Mouse (Mus musculus) neural tube, embryonic 10.5 days (tissue): ENCODE data around the gene Syngr2.
"Not testable (repeated sequence)": the region's sequence is repeated elsewhere in the genome, so short reads cannot be mapped to it uniquely, and the experiment has no call there.

Experiments
- DNase-seq: peaks from one replicate; pipeline ENCODE4 v3.0.0-alpha.2; 2017; ENCODE audit warnings: low spot score; ENCODE audit errors: extremely low spot score

The Syngr2 gene

DNA sequence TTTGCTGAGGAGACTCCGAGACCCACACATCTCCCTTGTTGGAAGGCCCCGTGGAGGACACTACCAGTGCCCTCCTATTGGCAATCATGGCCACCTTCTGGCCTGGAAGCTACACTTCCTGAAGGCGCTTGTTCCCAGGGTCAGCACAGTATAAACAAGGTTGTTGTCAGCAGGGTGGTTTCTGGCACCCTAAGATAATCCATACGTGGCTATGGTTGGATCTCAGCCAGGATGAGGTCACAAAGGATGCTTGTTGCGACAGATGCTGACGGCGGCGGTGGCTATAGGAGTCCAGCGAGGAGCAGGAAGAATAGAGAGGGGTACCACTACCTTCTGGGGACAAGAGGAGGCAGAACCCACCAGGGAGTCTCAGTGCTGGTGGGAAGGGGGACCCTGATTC is 20.9 kb downstream of the Syngr2 start:
- DNase-seq, result no peak

DNA sequence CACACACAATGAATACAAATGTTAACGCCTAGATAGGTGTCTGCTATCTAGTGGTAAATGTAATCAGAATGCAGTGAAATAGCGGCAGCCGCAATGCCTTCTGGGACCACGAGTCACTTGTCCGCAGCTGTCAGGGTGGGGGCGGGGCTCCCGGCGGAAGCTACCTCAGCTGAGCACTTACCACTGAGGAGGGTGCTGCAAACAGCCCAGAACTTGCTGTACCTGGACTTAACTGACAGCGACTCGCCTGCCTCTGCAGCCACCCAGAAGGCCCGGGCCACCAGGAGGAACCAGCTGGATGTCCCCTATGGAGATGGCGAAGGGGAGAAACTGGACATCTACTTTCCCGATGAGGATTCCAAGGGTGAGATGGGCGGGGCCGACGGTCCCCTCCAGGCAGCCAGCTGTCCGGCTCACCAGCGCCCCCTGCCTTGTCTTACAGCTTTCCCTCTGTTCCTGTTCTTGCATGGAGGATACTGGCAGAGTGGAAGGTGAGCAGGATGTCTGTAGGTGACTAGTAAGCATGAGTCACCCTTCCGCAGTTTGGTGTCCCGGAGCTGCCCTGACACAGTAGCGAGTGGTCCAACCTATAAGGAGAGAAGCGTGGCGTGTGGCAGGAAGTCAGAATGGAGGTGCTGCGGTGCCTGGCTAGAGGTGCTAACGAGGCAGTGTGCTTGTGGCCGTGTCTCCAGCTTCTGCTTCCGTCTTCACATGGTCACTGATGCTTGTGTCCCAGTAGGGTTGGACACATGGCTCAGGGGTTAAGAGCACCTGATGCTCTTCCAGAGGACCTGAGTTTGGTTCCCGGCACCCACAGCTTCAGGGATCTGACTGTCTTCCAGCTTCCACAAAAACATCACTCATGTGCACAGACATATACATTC is 22.9 kb downstream of the Syngr2 start:
- peak; percentile 86 for DNase-seq

DNA sequence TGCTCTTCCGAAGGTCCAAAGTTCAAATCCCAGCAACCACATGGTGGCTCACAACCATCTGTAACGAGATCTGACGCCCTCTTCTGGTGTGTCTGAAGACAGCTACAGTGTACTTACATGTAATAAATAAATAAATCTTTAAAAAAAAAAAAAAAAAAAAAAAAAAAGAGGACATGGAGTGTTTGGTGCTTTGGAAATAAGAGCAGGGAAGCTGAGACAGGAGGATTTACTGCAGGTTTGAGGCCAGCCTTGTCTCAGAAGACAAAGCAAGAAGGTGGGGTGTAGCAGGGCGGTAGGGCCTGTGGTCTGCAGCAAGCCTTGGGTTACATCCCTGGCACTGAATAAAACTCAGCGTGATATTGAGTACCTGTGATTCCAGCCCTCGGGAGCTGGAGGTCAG is 24.0 kb downstream of the Syngr2 start:
- DNase-seq, result not testable (repeated sequence)

DNA sequence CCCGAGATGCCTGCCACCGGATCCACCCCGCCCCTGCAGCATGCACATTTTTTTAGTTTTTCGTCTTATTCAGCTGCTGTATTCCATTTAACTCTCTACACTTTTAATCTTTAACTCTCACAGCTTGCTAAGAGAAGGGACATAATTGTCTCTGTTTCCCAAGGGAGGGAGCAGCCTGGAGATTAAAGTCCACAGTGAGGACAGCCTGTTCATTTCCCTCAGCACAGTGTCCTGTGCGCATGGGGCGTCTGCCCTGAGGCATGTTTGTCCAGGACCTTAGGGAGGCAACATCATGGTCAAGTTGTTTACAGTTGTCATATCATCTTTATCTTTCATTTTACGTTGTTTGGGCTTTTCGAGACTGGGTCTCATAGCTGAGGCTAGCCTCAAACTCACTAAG is 24.6 kb downstream of the Syngr2 start:
- DNase-seq, result no peak

DNA sequence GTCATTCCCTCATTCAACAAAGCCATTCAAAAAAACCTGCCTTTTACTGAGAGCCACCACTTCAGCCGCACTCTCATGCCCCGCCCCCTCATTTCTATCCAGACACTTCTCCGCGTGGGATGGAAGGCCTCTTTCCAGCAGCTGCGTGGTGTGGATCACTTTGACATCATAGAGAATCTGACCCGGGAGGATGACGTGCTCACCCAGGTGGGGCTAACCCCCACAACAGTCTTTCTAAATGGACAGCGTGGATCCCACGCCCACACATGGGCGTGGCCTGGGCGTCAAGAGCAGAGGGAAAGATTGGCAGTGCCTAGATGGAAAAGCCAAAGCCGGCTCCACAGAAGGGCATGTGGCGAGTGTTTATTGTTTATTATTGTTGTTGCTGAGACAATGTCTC is 26.8 kb downstream of the Syngr2 start:
- DNase-seq, result no peak

DNA sequence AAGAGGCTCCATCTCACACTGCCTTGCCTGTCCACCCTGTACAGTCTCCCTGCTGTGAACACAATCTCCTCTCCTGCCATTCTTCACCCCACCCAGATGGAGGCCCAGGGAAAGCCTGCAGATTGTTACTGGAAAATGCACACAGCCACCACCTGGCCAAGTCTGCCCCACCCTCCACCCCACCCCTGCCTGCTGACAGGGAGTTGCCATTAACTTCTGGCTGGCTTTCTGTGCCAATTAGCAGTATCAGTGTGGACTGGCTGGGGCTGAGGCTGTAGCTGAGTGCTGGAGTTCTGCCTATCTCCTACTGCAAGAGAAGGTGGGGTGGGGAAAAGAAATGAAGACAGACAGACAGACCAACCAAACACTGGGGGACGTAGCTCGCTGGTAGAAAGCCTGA is 29.1 kb downstream of the Syngr2 start:
- no peak for DNase-seq

DNA sequence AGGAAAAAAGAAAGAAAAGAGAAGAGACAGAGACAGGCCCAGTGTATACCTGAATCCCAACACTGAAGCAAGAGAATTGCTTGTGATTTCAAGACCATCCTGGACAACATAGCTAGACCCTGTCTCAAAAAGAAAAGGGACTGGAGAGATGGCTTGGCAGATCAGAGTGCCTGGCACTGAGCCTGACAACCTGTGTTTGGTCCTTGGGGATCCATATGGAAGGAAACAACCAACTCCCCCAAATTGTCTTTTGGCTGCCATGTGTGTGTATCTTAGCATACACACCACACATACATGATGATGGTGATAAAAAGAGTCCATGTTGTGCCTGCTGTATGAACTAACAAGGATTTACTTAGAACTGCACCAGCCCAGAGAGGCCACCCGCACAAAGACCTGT is 29.6 kb downstream of the Syngr2 start:
- no peak for DNase-seq

DNA sequence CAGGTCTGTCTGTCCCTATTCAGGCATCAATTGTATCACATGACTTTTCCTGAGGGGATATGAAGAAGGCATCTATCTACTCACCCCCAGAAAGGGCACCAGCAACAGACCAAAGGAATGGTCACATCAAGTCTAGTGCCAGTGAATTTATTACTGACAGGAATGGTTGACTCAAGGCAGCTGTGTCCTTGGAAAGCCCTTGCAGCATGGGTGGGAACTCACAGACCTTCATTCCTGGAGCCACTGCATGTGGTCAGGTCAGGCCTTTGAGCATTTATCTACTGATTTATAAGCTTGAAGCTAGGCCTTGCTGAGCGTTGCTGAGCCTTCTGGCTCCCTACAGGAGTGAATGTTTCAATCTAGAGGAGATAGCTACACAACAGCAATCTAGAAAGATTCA is 31.4 kb downstream of the Syngr2 start:
- no peak for DNase-seq

DNA sequence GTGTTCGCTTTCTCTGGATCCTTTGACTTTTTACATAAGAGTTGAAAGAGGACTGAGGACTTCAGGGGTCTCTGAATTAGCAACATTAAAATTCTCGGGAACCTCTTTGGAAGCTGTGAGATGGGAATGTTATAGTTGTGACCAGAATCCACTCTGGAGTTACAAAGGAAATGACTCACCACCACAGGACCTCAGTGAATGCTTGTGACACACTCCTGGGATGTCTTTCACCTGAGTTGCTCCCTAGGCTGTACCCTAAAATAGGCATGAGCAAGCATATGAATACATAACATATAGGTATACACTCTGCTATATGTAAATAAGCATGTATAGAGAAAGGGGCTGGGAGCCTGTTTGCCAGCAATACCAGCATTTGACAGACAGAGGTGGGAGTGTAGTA is 34.0 kb downstream of the Syngr2 start:
- DNase-seq, result no peak

DNA sequence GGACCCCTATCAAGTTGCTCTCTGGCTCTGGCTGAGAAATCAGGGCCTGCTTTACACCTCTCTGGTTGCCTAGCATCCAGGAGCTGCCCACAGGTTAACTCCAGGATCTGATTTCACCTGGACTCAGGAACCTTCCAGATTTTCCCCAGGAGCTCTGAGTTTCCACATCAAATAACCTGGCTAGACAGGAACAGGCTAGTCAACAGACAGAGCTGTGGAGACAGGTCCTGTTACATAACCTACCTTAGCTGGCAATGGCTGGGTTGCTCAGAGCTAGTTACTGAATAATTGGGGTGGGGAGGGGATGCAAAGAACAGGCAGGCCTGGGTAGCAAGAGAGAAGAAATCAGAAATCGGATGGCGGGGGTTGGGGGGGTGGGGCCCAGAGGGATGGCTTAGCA is 35.5 kb downstream of the Syngr2 start:
- no peak for DNase-seq

DNA sequence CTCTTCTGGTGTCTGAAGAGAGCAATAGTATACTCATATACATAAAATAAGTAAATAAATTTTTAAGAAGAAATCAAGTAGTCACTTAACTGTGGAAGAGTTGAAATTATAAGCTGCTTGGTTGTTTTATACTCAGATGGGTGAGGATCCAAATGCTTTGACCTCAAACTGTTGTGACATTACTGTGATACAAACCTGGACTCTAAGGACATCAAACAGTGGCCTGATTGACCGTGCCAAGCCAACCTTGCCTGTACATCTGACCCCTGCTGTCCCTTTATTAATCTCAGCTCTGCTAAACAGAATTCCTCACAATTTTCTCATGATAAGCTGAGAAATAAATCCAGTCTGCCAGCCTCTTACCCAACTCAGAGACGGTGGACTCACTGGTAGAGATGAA is 36.2 kb downstream of the Syngr2 start:
- DNase-seq, result no peak

DNA sequence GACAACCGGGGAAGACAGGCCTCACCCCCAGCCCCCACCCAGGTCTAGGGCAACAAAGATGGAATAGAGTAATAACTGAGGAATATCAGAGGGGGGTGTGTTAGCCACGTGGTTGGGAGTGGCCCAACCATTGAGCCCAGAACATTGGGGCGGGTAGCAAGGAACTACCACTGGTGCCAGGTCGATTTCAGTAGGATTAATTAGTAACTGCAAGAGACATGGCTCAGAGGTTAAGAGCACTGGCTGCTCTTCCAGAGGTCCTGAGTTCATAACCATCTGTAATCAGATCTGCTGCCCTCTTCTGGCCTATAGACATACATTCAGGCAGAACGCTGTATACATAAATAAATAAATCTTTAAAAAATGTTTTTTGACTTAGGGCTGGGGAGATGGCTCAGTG is 37.2 kb downstream of the Syngr2 start:
- DNase-seq, result no peak

DNA sequence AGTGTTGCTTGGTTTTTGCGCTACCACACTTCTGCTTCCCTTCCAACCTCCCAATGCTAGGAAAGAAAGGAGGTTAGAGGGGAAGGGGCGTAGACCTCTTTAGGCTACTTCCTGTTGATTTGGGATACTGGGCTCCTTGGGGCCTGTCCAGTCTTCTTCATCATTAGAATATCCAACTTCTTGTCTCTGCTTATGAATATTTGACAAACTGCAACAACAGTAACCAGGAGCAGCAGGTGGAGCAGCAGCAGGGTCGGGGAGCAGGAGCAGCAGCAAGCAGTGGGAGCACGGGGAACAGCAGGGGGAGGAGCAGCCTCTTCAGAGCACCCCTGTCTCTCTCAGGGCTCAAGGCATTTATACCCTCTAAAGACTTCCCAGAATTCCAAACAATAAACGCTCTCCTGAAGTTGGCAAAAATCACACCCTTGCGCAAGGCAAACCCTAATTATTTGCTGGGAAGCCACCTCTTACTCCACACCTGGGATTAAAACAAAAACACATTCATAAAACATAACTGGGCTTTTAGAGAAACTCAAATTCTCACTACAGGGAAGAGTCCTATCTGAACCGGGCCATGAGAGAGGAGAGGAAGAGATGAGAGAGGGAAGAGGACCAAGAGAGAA is 38.2 kb downstream of the Syngr2 start:
- no peak for DNase-seq

DNA sequence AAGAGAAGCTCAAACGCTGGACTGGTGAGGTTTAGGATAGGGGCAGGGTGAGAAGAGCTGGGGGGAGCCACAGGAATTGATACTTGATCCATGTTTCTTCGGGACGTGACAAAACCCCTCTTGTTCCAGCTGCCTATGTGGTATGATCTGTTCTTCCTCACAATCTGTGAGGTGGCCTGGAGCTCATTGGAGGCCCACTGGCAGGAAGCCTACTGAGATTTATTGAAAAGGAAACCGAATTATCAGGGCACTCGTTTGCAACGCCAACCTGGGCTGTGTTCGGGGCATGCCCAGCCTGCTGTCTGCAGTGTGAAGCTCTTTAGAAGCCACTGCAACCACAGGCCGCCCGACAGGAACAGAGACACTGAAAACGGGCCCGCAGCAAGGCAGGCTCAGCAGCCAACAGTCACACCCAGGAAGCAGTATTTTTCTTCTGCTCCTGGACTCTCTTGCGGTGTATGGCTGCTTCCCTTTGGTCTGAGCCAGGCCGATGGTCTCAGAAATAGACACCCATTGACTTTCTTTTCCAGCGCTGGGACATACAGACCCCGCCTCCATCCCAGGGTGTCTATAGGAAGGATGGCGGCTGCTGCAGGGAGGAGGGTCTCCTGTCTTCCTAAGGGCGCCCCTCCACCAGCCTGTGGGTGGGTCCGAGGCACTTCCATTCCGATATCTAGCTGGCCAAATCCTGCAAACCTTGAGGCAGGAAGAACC is 39.0 kb downstream of the Syngr2 start:
- no peak for DNase-seq

DNA sequence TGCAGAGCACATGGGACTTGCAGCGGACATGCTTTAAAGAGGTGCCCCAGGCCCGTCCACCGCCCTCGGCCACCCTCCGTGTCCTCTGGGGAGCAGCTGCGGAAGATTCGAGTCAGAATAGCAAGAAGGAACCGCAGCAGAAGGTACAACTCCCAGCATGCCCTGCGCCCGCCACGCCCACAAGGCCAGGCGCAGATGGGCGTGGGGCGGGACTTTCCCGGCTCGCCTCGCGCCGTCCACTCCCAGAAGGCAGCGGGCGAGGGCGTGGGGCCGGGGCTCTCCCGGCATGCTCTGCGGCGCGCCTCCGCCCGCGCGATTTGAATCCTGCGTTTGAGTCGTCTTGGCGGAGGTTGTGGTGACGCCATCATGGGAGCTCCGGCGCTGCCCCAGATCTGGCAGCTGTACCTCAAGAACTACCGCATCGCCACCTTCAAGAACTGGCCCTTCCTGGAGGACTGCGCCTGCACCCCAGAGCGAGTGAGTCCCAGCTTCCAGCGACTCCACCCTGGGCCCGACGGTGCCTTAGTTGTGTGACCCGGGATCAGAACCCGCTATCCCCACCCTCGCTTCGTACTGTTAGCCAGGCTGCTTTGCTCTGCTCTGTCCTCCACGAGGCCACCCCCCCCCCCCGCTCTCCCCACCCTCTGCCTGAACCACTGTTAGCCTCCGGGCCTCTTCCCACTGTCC is 39.7 kb downstream of the Syngr2 start, which contains the start of gene Birc5:
Birc5 (plus strand) TSS at position 267 of the 687 bp plus-strand sequence.
- peak; percentile 98 for DNase-seq

DNA sequence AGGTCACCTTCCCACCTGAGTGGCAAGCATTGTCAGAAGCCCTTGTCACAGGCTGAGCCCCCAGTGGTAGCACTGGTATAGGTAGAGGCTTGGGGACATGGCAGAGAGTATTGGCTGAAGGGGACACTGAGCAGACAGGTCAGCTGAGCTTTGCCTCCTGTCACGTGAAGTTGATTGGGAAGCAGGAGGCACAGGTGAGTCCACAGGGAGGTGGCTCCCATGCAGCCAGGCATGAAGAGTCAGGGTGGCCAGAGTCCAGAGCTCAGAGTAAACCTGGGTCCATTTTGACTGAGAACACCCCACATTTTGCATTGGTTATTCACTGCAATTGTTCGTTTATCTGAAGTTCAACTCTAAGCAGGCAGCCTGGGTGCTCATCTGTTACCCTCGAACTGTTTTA is 43.4 kb downstream of the Syngr2 start:
- DNase-seq, result no peak

DNA sequence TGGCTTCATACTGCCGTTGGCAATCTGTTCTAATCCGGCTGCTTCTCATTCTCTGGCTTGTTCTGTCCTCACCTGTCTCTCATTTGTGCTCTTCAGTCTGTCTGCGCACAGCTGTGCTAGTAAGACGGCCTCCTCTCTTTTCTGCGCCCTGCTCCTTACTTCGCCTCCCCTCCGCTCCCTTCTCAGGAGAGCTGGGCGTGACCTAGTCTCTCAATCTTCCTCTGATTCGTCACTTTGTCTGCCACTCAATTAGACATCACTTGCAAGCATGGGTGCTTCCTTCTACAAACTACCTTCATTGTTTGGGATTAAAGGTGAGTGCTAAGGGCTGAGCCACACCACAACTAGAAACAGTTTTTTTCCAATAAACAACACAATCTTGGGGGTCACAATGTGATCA is 44.8 kb downstream of the Syngr2 start:
- no peak for DNase-seq

DNA sequence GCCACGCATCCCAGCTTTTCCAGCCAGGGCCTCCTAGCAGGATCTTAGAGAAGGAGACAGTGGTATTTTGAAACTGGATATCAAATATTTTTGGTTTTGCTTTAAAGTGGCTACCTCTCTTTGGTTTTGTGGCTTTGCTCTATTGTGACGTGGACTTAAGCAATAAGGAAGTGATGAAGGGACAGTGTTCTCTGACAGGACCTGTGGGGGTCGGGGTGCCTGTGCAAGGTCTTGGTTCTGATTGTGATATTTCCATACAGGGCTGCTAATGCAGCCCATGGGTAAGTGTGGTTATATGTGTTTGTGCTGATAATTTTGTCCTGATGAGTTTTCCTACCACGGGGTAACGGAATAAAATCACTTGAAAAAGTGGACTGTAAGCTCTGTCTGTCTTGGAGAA is 45.9 kb downstream of the Syngr2 start:
- no peak for DNase-seq

DNA sequence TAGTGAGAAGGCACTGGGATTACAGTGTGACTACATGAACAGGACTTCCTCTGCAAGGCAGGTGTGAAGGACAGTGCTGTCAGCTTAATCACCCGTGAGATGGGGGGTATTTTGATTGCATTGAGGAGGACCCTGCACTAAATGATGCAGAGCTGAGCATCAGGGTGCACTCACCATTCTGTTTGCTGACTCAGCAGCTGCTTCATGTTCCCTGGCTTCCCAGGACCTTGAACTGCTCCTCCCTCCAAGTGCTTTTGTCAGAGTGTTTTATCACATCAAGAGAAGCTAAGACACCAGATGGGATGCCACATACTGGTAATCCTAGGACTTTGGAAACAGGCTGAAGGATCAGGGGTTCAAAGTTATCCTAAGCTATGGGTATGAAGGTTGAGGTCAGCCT is 46.5 kb downstream of the Syngr2 start:
- no peak for DNase-seq

DNA sequence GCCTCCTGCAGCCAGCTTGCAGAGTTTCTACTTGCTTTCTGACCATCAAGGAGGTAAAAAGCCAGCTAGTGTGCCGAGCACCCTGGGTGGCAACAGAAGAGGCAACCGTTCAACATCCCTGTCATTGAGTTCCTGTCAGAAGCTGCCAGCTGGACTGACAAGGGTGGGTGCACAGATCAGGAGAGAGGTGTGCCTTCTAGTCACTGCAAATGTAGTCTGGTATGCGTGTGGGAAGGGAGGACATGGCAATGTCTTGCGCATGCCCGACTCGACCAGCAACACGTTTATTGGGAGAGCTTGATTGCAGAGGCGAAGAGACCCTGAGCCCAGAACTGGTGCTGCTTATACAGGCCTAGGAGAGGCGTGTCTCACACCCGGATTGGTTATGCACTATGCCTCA is 48.0 kb downstream of the Syngr2 start:
- DNase-seq, result no peak

DNA sequence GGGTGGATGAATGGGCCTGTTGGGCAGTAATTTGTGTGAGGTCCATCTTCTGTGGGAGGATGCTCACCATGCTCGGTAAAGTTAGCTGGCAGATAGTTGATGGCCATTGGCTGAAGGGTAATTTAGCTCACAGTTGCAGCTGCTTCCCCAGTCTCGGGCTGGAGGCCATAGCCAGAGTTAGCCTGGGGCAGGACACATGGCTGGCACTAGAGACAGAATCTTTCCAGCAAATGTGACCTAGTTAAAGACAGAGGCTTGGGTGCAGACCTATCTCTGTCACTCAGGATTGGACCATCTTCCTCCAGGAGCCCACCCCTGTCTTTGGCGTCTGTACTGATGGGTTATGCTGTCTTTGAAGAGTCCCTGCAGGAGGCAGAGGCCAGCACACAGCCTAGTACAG is 48.9 kb downstream of the Syngr2 start:
- DNase-seq, result no peak

DNA sequence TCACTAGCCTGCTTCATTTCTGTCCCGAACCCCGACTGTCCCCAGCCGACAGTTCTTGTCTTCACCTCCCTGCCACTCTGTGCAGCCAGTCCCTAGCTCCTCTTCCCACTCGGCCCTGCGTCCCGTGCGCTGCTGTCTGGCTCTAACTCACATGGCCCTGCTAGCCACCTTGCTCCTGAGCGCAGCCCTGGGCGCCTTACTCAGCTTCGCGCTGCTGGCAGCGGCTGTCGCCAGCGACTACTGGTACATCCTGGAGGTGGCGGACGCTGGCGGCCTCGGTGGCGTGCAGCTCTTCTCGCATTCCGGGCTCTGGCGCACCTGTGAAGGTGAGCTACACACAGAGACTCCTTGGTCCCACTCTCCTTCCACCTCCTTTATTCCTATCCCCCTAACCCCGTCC is 51.1 kb downstream of the Syngr2 start, which contains the start of gene Tmem235:
Tmem235 (plus strand) TSS at position 152 of the 400 bp plus-strand sequence.
- no peak for DNase-seq
